Mouse (Mus musculus) liver, embryonic 13.5 days (tissue): ENCODE results near the gene Rap1gds1. TPM values are rescaled to one million over a fixed set of nuclear protein-coding genes. Genes with fewer than 3 reads are reported as not detected.

Source experiments
- ATAC-seq: fragments of 200-750 bp; cut with Nextera tagmentation; 2 replicates; pipeline ENCODE4 v1.8.0; 2017; ENCODE audit warnings: low read depth, mild to moderate bottlenecking, moderate number of reproducible peaks, moderate library complexity
- DNase-seq: peaks from one replicate; pipeline ENCODE4 v3.0.0; 2022
- H3K27ac ChIP-seq: fragments of 300-500 bp; sonication (generic); 2 replicates; pipeline ENCODE4 v1.5.1; 2015; ENCODE audit warnings: moderate library complexity, mild to moderate bottlenecking, inconsistent platforms
- H3K27me3 ChIP-seq: fragments of 300-500 bp; sonication (generic); 2 replicates; pipeline ENCODE4 v1.6.1; 2015; ENCODE audit warnings: mild to moderate bottlenecking, inconsistent platforms
- H3K36me3 ChIP-seq: fragments of 300-500 bp; sonication (generic); 2 replicates; pipeline ENCODE4 v1.6.1; 2015; ENCODE audit warnings: mild to moderate bottlenecking, inconsistent platforms
- H3K4me1 ChIP-seq: fragments of 300-500 bp; sonication (generic); replicated peaks from 2 replicates; pipeline ENCODE4 v1.6.1; 2015; ENCODE audit warnings: inconsistent platforms
- H3K4me2 ChIP-seq: fragments of 300-500 bp; sonication (generic); 2 replicates; pipeline ENCODE4 v1.6.1; 2015; ENCODE audit warnings: inconsistent platforms, mild to moderate bottlenecking, moderate library complexity
- H3K4me3 ChIP-seq: fragments of 300-500 bp; sonication (generic); replicated peaks from 2 replicates; pipeline ENCODE4 v1.5.1; 2015; ENCODE audit warnings: mild to moderate bottlenecking, inconsistent platforms
- H3K9ac ChIP-seq: fragments of 300-500 bp; sonication (generic); 2 replicates; pipeline ENCODE4 v1.6.1; 2015; ENCODE audit warnings: mild to moderate bottlenecking, inconsistent platforms
- H3K9me3 ChIP-seq: fragments of 300-500 bp; sonication (generic); replicated peaks from 2 replicates; pipeline ENCODE4 v1.6.1; 2016; ENCODE audit warnings: inconsistent platforms
- WGBS: fragments of 180-500 bp; shearing (Covaris S2); methylation state at CpG from one replicate; pipeline ENCODE4 v1.1.7; 2015; ENCODE audit not compliant: insufficient replicate concordance; 5-methylcytosine and 5-hydroxymethylcytosine counted together
- polyA plus RNA-seq: library from polyadenylated mRNA; unstranded; fragments of >200 nt; fragmentation: Nextera tagmentation; extraction: Ambion mirVana; gene quantifications from 2 replicates; pipeline ENCODE4 v1.2.1, GENCODE M21; 2015

Gene Rap1gds1
- polyA plus RNA-seq, 1 experiment from 2014 or later, result 18.2 TPM

- Histone ChIP-seq H3K27me3 (no peaks in the 10 kb centered on the region), H3K9me3 (no peaks in the 10 kb centered on the region), H3K4me3 (no peak overlapping the region), H3K4me1 (no peaks in the 10 kb centered on the region), H3K9ac (no peak overlapping the region), H3K4me2 (no peak overlapping the region), H3K27ac (no peak overlapping the region), H3K36me3 (no peaks in the 10 kb centered on the region)
- 75% methylated on average over 10 of the region's 10 CpGs for WGBS
- no peak for ATAC-seq
- no peak for DNase-seq
Measured at GRCm38 (mm10) chr3:138876418-138876817, 198.6 kb downstream of the Rap1gds1 start.

- WGBS, result 71% methylated on average over 6 of the region's 6 CpGs
- DNase-seq, result no peak
Measured at GRCm38 (mm10) chr3:138875936-138876335, 199.1 kb downstream of the Rap1gds1 start.

More at GRCm38 (mm10) chr3:138875936-138876335, 199.1 kb downstream of the Rap1gds1 start:
- no peak overlapping the region for H3K4me2 ChIP-seq
- H3K4me3 ChIP-seq, result no peak overlapping the region
- H3K9me3 ChIP-seq, result no peaks in the 10 kb centered on the region
- no peaks in the 10 kb centered on the region for H3K4me1 ChIP-seq
- H3K27me3 ChIP-seq, result no peaks in the 10 kb centered on the region
- H3K9ac ChIP-seq, result no peak overlapping the region
- no peaks in the 10 kb centered on the region for H3K36me3 ChIP-seq
- no peak for ATAC-seq
- no peak overlapping the region for H3K27ac ChIP-seq

Other genes with a start within 250 kb of the Rap1gds1 start
- not detected in 2 replicates for gene Stpg2, start 130.5 kb upstream of the Rap1gds1 start, polyA plus RNA-seq